Mouse (Mus musculus) brain, embryonic 14.5 days (tissue): ENCODE measurements around the gene Selenbp1.

Experiments
- CTCF ChIP-seq: fragments of 200-500 bp; IDR thresholded peaks from 2 replicates; pipeline ENCODE4 v1.5.1; 2012; ENCODE audit warnings: inconsistent platforms, mild to moderate bottlenecking, moderate library complexity, borderline replicate concordance; ENCODE audit not compliant: insufficient read depth, insufficient read length; ENCODE audit errors: extremely low read depth
- POLR2A ChIP-seq: fragments of 200-500 bp; IDR thresholded peaks from 2 replicates; pipeline ENCODE4 v1.6.1; 2012; ENCODE audit warnings: mild to moderate bottlenecking, inconsistent platforms, borderline replicate concordance; ENCODE audit not compliant: poor library complexity, insufficient read depth, insufficient read length, severe bottlenecking; ENCODE audit errors: extremely low read depth

- no peak for TF ChIP-seq CTCF
- TF ChIP-seq POLR2A = no peak
These were observed 56.4 kb downstream of the Selenbp1 start for GRCm38 (mm10) chr3:94989159-94989761.
